Mouse (Mus musculus): ENCODE results near the gene Lrfn4.

DNA sequence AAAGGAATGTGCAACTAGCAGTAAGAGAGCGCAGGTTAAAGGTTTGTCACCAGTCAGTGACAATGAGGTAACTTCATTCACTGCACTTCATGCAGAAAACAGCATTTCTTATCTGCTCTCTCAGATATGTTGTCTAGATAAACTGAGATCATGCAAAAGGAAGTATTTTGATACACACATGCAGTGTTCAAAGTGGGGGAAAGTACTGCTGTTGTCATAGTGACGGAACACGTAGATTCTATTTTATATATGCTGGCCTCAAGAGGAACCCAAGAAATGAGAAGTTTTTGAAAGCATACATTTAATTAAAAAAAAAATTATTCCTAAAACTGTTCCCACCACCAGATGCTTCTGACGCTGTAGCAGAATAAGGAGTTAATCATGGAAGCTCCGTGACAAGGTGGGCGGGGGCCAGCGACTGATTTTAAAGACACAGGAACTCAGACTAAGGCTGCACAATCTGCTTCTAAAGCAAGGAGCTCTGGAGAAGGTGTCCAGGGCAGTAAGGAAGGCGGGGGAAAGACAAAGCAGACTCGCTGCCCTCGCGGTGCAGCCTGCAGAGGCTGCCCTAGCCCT lies 31.5 kb upstream of the Lrfn4 start:
- TF ChIP-seq CTCF (IDR thresholded peaks at IDR 0.05; ENCODE audit: control insufficient read depth, insufficient read depth, insufficient read length) = no peak
- TF ChIP-seq CEBPB (IDR thresholded peaks at IDR 0.05; ENCODE audit: low read depth) = no peak
- no peak for TF ChIP-seq MYOG (IDR thresholded peaks at IDR 0.05; ENCODE audit: control insufficient read depth, extremely low read depth, insufficient read length)
- no peak for TF ChIP-seq MYOD1 (IDR thresholded peaks at IDR 0.05; ENCODE audit: control insufficient read depth, insufficient read length, low read depth)
- TF ChIP-seq MAX (IDR thresholded peaks at IDR 0.05) = no peak
- TF ChIP-seq FOSL1 (IDR thresholded peaks at IDR 0.05; ENCODE audit: insufficient read depth, low read length, poor library complexity, severe bottlenecking) = no peak
- TF ChIP-seq USF1 (IDR thresholded peaks at IDR 0.05; ENCODE audit: low read depth) = no peak

Measured in C2C12 (cell line).